Mouse (Mus musculus) kidney, adult 2 months (tissue): ENCODE results near the gene Capn7.

Source experiments
- CTCF ChIP-seq: fragments of 200-500 bp; conservative IDR thresholded peaks from 2 replicates; pipeline ENCODE4 v1.5.1; 2011; ENCODE audit warnings: low read depth, mild to moderate bottlenecking, control low read depth, low read length, moderate library complexity, mixed read lengths; ENCODE audit not compliant: insufficient read depth, insufficient read length
- POLR2A ChIP-seq: fragments of 200-500 bp; IDR thresholded peaks from one replicate; pipeline ENCODE4 v1.6.1; 2011; ENCODE audit warnings: low read depth, low read length, control low read depth

DNA sequence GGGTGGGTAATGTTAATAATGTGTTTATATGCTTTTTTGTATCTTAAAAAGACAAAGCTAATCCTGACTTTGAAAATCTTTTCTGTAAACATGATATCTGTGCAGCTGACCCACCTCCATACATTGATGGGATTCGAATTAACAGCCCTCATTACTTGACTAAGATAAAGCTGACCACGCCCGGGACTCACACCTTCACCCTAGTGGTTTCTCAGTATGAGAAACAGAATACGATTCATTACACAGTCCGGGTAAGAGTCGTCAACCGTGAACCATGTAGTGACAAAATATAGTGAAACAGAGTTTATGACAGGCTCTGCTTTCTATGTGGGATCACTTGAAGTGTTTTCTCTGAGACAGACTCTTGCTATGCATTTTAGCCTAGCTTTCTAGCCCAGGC lies 31.5 kb downstream of the Capn7 start:
- no peak for TF ChIP-seq CTCF
- TF ChIP-seq POLR2A: no peak
